Mouse (Mus musculus) forebrain, embryonic 15.5 days (tissue): Measurements from ENCODE around the gene Pkn3. TPM values are rescaled to one million over a fixed set of nuclear protein-coding genes. Genes with fewer than 3 reads are reported as not detected.

Experiments used
- ATAC-seq: fragments of 200-750 bp; cut with Nextera tagmentation; replicated peaks from 2 replicates; pipeline ENCODE4 v1.8.0; 2017; ENCODE audit warnings: mild to moderate bottlenecking, moderate TSS enrichment, moderate library complexity
- H3K27ac ChIP-seq: fragments of 300-500 bp; sonication (generic); replicated peaks from 2 replicates; pipeline ENCODE4 v1.5.1; 2015; ENCODE audit warnings: mild to moderate bottlenecking, inconsistent platforms
- H3K27me3 ChIP-seq: fragments of 300-500 bp; sonication (generic); 2 replicates; pipeline ENCODE4 v1.6.1; 2015; ENCODE audit warnings: inconsistent platforms
- H3K36me3 ChIP-seq: fragments of 300-500 bp; sonication (generic); 2 replicates; pipeline ENCODE4 v1.6.1; 2015; ENCODE audit warnings: mild to moderate bottlenecking, inconsistent platforms
- H3K4me1 ChIP-seq: fragments of 300-500 bp; sonication (generic); 2 replicates; pipeline ENCODE4 v1.6.1; 2015; ENCODE audit warnings: inconsistent platforms
- H3K4me2 ChIP-seq: fragments of 300-500 bp; sonication (generic); replicated peaks from 2 replicates; pipeline ENCODE4 v1.6.1; 2015; ENCODE audit warnings: mild to moderate bottlenecking, inconsistent platforms
- H3K4me3 ChIP-seq: fragments of 300-500 bp; sonication (generic); 2 replicates; pipeline ENCODE4 v1.5.1; 2015; ENCODE audit warnings: mild to moderate bottlenecking, inconsistent platforms
- H3K9ac ChIP-seq: fragments of 300-500 bp; sonication (generic); replicated peaks from 2 replicates; pipeline ENCODE4 v1.6.1; 2015; ENCODE audit warnings: mild to moderate bottlenecking, inconsistent platforms
- H3K9me3 ChIP-seq: fragments of 300-500 bp; sonication (generic); 2 replicates; pipeline ENCODE4 v1.6.1; 2016; ENCODE audit warnings: inconsistent platforms
- WGBS: fragments of 180-500 bp; shearing (Covaris S2); methylation state at CpG from one replicate; pipeline ENCODE4 v1.1.7; 2015; ENCODE audit warnings: mixed read lengths; 5-methylcytosine and 5-hydroxymethylcytosine counted together
- polyA plus RNA-seq: library from polyadenylated mRNA; unstranded; fragments of >200 nt; fragmentation: Nextera tagmentation; extraction: Ambion mirVana; gene quantifications from 2 replicates; pipeline ENCODE4 v1.2.1, GENCODE M21; 2015

Pkn3 gene
- polyA plus RNA-seq, 1 experiment from 2014 or later, result 3.9 TPM

- WGBS, result 56% methylated on average over 5 of the region's 5 CpGs
These were observed 6.6 kb downstream of the Pkn3 start for GRCm38 (mm10) chr2:30084113-30084512.

GRCm38 (mm10) chr2:30084632-30085031 lies 7.1 kb downstream of the Pkn3 start:
- 0 out of 2 replicates have a peak, but pooled peaks cover 4% of the 10 kb centered on the region for H3K4me1 ChIP-seq
- H3K9me3 ChIP-seq, result no peaks in the 10 kb centered on the region
- H3K9ac ChIP-seq, result no peak overlapping the region
- no peaks in the 10 kb centered on the region for H3K36me3 ChIP-seq
- H3K27me3 ChIP-seq, result no peaks in the 10 kb centered on the region
- 12% methylated on average over 12 of the region's 12 CpGs for WGBS
- peak; percentile 60; the same call in 1 of the 2 replicates for ATAC-seq
- H3K4me2 ChIP-seq, result peak overlapping the region; percentile 30
- H3K27ac ChIP-seq, result no peak overlapping the region
- H3K4me3 ChIP-seq, result 0 out of 2 replicates have a peak overlapping the region, but pooled peaks have one; percentile 13

More at GRCm38 (mm10) chr2:30084113-30084512, 6.6 kb downstream of the Pkn3 start:
- Histone ChIP-seq H3K4me2 (peak overlapping the region; percentile 30), H3K27ac (no peak overlapping the region), H3K36me3 (no peaks in the 10 kb centered on the region), H3K9ac (no peak overlapping the region), H3K4me3 (no peak overlapping the region), H3K27me3 (no peaks in the 10 kb centered on the region), H3K9me3 (no peaks in the 10 kb centered on the region), H3K4me1 (0 out of 2 replicates have a peak, but pooled peaks cover 4% of the 10 kb centered on the region)
- no peak for ATAC-seq

- peaks cover 5% of the 10 kb centered on the region; the same call in 1 of the 2 replicates for H3K36me3 ChIP-seq
- no peak overlapping the region for H3K4me2 ChIP-seq
- H3K9ac ChIP-seq, result no peak overlapping the region
- no peak for ATAC-seq
- 0 out of 2 replicates have a peak, but pooled peaks cover 4% of the 10 kb centered on the region for H3K4me1 ChIP-seq
- no peak overlapping the region for H3K4me3 ChIP-seq
- H3K27ac ChIP-seq, result no peak overlapping the region
- H3K27me3 ChIP-seq, result no peaks in the 10 kb centered on the region
- H3K9me3 ChIP-seq, result no peaks in the 10 kb centered on the region
- WGBS, result 91% methylated on average over 4 of the region's 4 CpGs
These were observed 9.8 kb downstream of the Pkn3 start for GRCm38 (mm10) chr2:30087310-30087709.

- H3K4me2 ChIP-seq, result no peak overlapping the region
- H3K4me1 ChIP-seq, result peaks cover 22% of the 10 kb centered on the region
- WGBS, result 93% methylated on average over 12 of the region's 12 CpGs
- H3K9me3 ChIP-seq, result no peaks in the 10 kb centered on the region
- no peak overlapping the region for H3K4me3 ChIP-seq
- H3K36me3 ChIP-seq, result peaks cover 5% of the 10 kb centered on the region; the same call in 1 of the 2 replicates
- no peak overlapping the region for H3K27ac ChIP-seq
- ATAC-seq, result no peak
- no peaks in the 10 kb centered on the region for H3K27me3 ChIP-seq
- no peak overlapping the region for H3K9ac ChIP-seq
These were observed 14.0 kb downstream of the Pkn3 start for GRCm38 (mm10) chr2:30091521-30091920.

- peaks cover 6% of the 10 kb centered on the region; the same call in 1 of the 2 replicates for H3K36me3 ChIP-seq
- no peak overlapping the region for H3K9ac ChIP-seq
- H3K27ac ChIP-seq, result no peak overlapping the region
- WGBS, result 58% methylated on average over 6 of the region's 6 CpGs
- no peaks in the 10 kb centered on the region for H3K27me3 ChIP-seq
- peak overlapping the region; percentile 66 for H3K4me3 ChIP-seq
- no peaks in the 10 kb centered on the region for H3K9me3 ChIP-seq
- H3K4me2 ChIP-seq, result peak overlapping the region; percentile 87; the same call in 1 of the 2 replicates
- no peak for ATAC-seq
- peaks cover 22% of the 10 kb centered on the region for H3K4me1 ChIP-seq
These were observed 14.9 kb downstream of the Pkn3 start for GRCm38 (mm10) chr2:30092280-30092918.

- H3K36me3 ChIP-seq, result peaks cover 16% of the 10 kb centered on the region; the same call in 1 of the 2 replicates
- peak within 1 kb of the TSS; percentile 57 for H3K27ac ChIP-seq
- peaks cover 22% of the 10 kb centered on the region for H3K4me1 ChIP-seq
- peak within 1 kb of the TSS; percentile 87 for H3K4me2 ChIP-seq
- under 1% methylated on average over 50 of the region's 51 CpGs for WGBS
- ATAC-seq, result peak; percentile 95
- H3K9me3 ChIP-seq, result no peaks in the 10 kb centered on the region
- H3K9ac ChIP-seq, result peak within 1 kb of the TSS; percentile 59
- no peaks in the 10 kb centered on the region for H3K27me3 ChIP-seq
- peak within 1 kb of the TSS; percentile 66 for H3K4me3 ChIP-seq
These were observed 16.2 kb downstream of the Pkn3 start, which contains the start of gene Zdhhc12 for GRCm38 (mm10) chr2:30093471-30094207. TSS of gene Zdhhc12 (minus strand) at chr2:30093648.

GRCm38 (mm10) chr2:30094208-30094588 lies 16.7 kb downstream of the Pkn3 start:
- Histone ChIP-seq H3K9me3 (no peaks in the 10 kb centered on the region), H3K27me3 (no peaks in the 10 kb centered on the region), H3K9ac (peak overlapping the region; percentile 59), H3K36me3 (peaks cover 19% of the 10 kb centered on the region; the same call in 1 of the 2 replicates), H3K4me3 (peak overlapping the region; percentile 66), H3K4me2 (peak overlapping the region; percentile 87), H3K27ac (peak overlapping the region; percentile 57), H3K4me1 (peaks cover 22% of the 10 kb centered on the region)
- ATAC-seq, result peak; percentile 12; the same call in 1 of the 2 replicates
- WGBS, result 2% methylated on average over 13 of the region's 13 CpGs

GRCm38 (mm10) chr2:30095882-30096527 lies 18.5 kb downstream of the Pkn3 start:
- no peaks in the 10 kb centered on the region for H3K9me3 ChIP-seq
- WGBS, result 76% methylated on average over 2 of the region's 2 CpGs
- H3K27me3 ChIP-seq, result no peaks in the 10 kb centered on the region
- H3K27ac ChIP-seq, result no peak overlapping the region
- peaks cover 22% of the 10 kb centered on the region for H3K4me1 ChIP-seq
- H3K9ac ChIP-seq, result no peak overlapping the region
- H3K4me2 ChIP-seq, result no peak overlapping the region
- peaks cover 34% of the 10 kb centered on the region for H3K36me3 ChIP-seq
- ATAC-seq, result no peak
- no peak overlapping the region for H3K4me3 ChIP-seq

GRCm38 (mm10) chr2:30100214-30100613 lies 22.7 kb downstream of the Pkn3 start:
- 75% methylated on average over 4 of the region's 4 CpGs for WGBS
- H3K27me3 ChIP-seq, result no peaks in the 10 kb centered on the region
- ATAC-seq, result no peak
- H3K9ac ChIP-seq, result no peak overlapping the region
- no peak overlapping the region for H3K27ac ChIP-seq
- no peak overlapping the region for H3K4me3 ChIP-seq
- peaks cover 63% of the 10 kb centered on the region for H3K36me3 ChIP-seq
- H3K4me1 ChIP-seq, result no peaks in the 10 kb centered on the region
- no peak overlapping the region for H3K4me2 ChIP-seq
- H3K9me3 ChIP-seq, result no peaks in the 10 kb centered on the region

- Histone ChIP-seq H3K4me3 (no peak overlapping the region), H3K9me3 (no peaks in the 10 kb centered on the region), H3K27me3 (no peaks in the 10 kb centered on the region), H3K9ac (no peak overlapping the region), H3K27ac (no peak overlapping the region), H3K4me2 (no peak overlapping the region), H3K4me1 (no peaks in the 10 kb centered on the region), H3K36me3 (peaks cover 87% of the 10 kb centered on the region)
- ATAC-seq, result no peak
These were observed 28.9 kb downstream of the Pkn3 start for GRCm38 (mm10) chr2:30106364-30106763.

- Histone ChIP-seq H3K9me3 (no peaks in the 10 kb centered on the region), H3K4me2 (no peak overlapping the region), H3K36me3 (peaks cover 85% of the 10 kb centered on the region), H3K4me3 (no peak overlapping the region), H3K9ac (no peak overlapping the region), H3K4me1 (no peaks in the 10 kb centered on the region), H3K27me3 (no peaks in the 10 kb centered on the region), H3K27ac (no peak overlapping the region)
- 94% methylated on average over 5 of the region's 5 CpGs for WGBS
- ATAC-seq, result no peak
These were observed 30.2 kb downstream of the Pkn3 start for GRCm38 (mm10) chr2:30107646-30108045.

GRCm38 (mm10) chr2:30108260-30108659 lies 30.8 kb downstream of the Pkn3 start:
- WGBS, result 87% methylated on average over 4 of the region's 4 CpGs
- Histone ChIP-seq H3K36me3 (peaks cover 84% of the 10 kb centered on the region), H3K9ac (no peak overlapping the region), H3K9me3 (no peaks in the 10 kb centered on the region), H3K27me3 (no peaks in the 10 kb centered on the region), H3K4me1 (no peaks in the 10 kb centered on the region), H3K4me2 (no peak overlapping the region), H3K4me3 (no peak overlapping the region), H3K27ac (no peak overlapping the region)
- ATAC-seq, result no peak
